Mouse (Mus musculus) G1E-ER4 (cell line): ENCODE results near the gene Gm2016. TPM values are rescaled to one million over a fixed set of nuclear protein-coding genes. Genes with fewer than 3 reads are reported as not detected.
"Not testable (repeated sequence)": the region's sequence is repeated elsewhere in the genome, so short reads cannot be mapped to it uniquely, and the experiment has no call there.

Source experiments
- GATA1 ChIP-seq: IDR thresholded peaks from one replicate; pipeline ENCODE4 v1.8.0; 2012; ENCODE audit warnings: low read length, inconsistent platforms
- polyA plus RNA-seq: library from polyadenylated mRNA; stranded (reverse); fragments of >175 nt; gene quantifications from 2 replicates; pipeline ENCODE4 v1.2.3, GENCODE M21; 2012

Gene Gm2016
- not detected in 2 replicates for polyA plus RNA-seq

GRCm38 (mm10) chr12:87873772-87874171 lies at the start of gene Gm2016:
Gene Gm2016 (plus strand): TSS chr12:87874072.
- not testable (repeated sequence) for TF ChIP-seq GATA1

DNA sequence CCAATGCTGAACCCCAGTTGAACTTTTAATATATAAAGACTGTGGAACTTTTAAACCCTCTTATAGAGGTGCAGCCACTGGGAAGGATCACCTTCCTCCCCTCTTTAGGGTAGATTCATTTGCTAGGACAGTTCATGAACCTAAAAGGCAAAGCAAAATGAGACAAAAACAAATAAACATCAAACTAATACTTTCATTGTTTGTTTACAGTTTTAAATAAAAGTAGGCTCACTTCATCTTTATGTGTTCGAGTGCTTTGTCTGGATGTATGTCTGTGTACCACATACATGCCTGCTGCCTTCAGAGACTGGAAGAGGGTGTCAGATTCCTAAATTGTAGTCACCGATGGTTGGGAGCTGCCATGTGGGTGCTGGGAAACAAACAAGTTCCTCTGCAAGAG lies 31.6 kb upstream of the Gm2016 start, which contains the start of gene Gm2001:
Gm2001 (minus strand) TSS at position 101 of the 400 bp plus-strand sequence.
- TF ChIP-seq GATA1 = not testable (repeated sequence)

GRCm38 (mm10) chr12:87895070-87895469 lies 21.2 kb downstream of the Gm2016 start, which contains the start of gene Gm2022:
Gene Gm2022 (plus strand): TSS chr12:87895370.
- TF ChIP-seq GATA1 = not testable (repeated sequence)

GRCm38 (mm10) chr12:87919721-87920120 lies 45.8 kb downstream of the Gm2016 start, which contains the start of gene Gm2035:
Gene Gm2035 (minus strand): TSS chr12:87919857.
- not testable (repeated sequence) for TF ChIP-seq GATA1

Other genes starting within 250 kb of the Gm2016 start
- gene Gm16381, start 229.5 kb upstream of the Gm2016 start, polyA plus RNA-seq = not detected in 2 replicates
- gene Gm21319, start 98.3 kb upstream of the Gm2016 start, polyA plus RNA-seq = not detected in 2 replicates
- gene Gm21936, start 78.6 kb upstream of the Gm2016 start, polyA plus RNA-seq = not detected in 2 replicates
- gene BB287469, start 57.5 kb upstream of the Gm2016 start, polyA plus RNA-seq = not detected in 2 replicates
- not detected in 2 replicates for gene Gm2001, start 31.7 kb upstream of the Gm2016 start, polyA plus RNA-seq
- not detected in 2 replicates for gene Gm2022, start 21.3 kb downstream of the Gm2016 start, polyA plus RNA-seq
- not detected in 2 replicates for gene Gm2035, start 45.8 kb downstream of the Gm2016 start, polyA plus RNA-seq
- not detected in 2 replicates for gene Gm2042, start 80.0 kb downstream of the Gm2016 start, polyA plus RNA-seq
- gene Gm2075, start 137.8 kb downstream of the Gm2016 start, polyA plus RNA-seq = not detected in 2 replicates
- gene Gm6803, start 144.7 kb downstream of the Gm2016 start, polyA plus RNA-seq = not detected in 2 replicates
- not detected in 2 replicates for gene Gm2056, start 152.9 kb downstream of the Gm2016 start, polyA plus RNA-seq
- not detected in 2 replicates for gene Gm16368, start 209.6 kb downstream of the Gm2016 start, polyA plus RNA-seq